Mouse (Mus musculus) CH12.LX (cell line): Measurements from ENCODE around the gene Dact3. TPM values are rescaled to one million over a fixed set of nuclear protein-coding genes. Genes with fewer than 3 reads are reported as not detected.
A peak's percentile ranks its signal among the peaks of the same experiment; 100 is the strongest.

Source experiments
- DNase-seq: peaks from one replicate; pipeline ENCODE4 v3.0.0-alpha.2; 2013; ENCODE audit errors: extremely low read depth
- H3K27ac ChIP-seq: 2 replicates; pipeline ENCODE4 v1.5.1; 2012; ENCODE audit warnings: low read depth, mild to moderate bottlenecking, control low read depth, moderate library complexity; ENCODE audit not compliant: insufficient read depth
- H3K27me3 ChIP-seq: replicated peaks from 2 replicates; pipeline ENCODE3; 2012; ENCODE audit warnings: inconsistent platforms
- H3K36me3 ChIP-seq, 2 experiments: replicated peaks in 1 of 2; 2 replicates each; pipeline versions ENCODE3 to v1.6.1; 2012; ENCODE audit warnings: inconsistent platforms in 1 of 2, low read length in 1 of 2, mild to moderate bottlenecking in 1 of 2, mixed read lengths in 1 of 2, moderate library complexity in 1 of 2; ENCODE audit not compliant: control insufficient read depth in 1 of 2, insufficient read depth in 1 of 2
- H3K4me1 ChIP-seq, 2 experiments: 2 replicates each; pipeline ENCODE4 v1.6.1; 2012; ENCODE audit warnings: inconsistent platforms in 1 of 2, moderate library complexity in 1 of 2; ENCODE audit not compliant: insufficient read depth in 2 of 2, control insufficient read depth in 1 of 2
- H3K4me2 ChIP-seq: 2 replicates; pipeline ENCODE4 v1.6.1; 2012; ENCODE audit warnings: low read depth, mild to moderate bottlenecking, control low read depth; ENCODE audit not compliant: poor library complexity, insufficient read depth, severe bottlenecking
- H3K4me3 ChIP-seq, 3 experiments: fragments of 150-350 bp in 1 of 3; sonication (generic) in 1 of 3; replicated peaks in 1 of 3; 2 replicates each; pipeline versions ENCODE3 to v1.5.1; 2011 to 2012; ENCODE audit warnings: low read depth in 2 of 3, low read length in 2 of 3, mild to moderate bottlenecking in 2 of 3, moderate library complexity in 2 of 3, control low read depth in 1 of 3, improper control_type of control experiment in 1 of 3, inconsistent platforms in 1 of 3, mixed read lengths in 1 of 3; ENCODE audit not compliant: poor library complexity in 1 of 3
- H3K79me2 ChIP-seq: replicated peaks from 2 replicates; pipeline ENCODE4 v1.6.1; 2012; ENCODE audit warnings: mild to moderate bottlenecking, moderate library complexity; ENCODE audit not compliant: control insufficient read depth, poor library complexity, insufficient read depth, severe bottlenecking; ENCODE audit errors: extremely low read depth
- H3K9ac ChIP-seq: 2 replicates; pipeline ENCODE4 v1.6.1; 2012; ENCODE audit warnings: low read depth, mild to moderate bottlenecking, control low read depth, moderate library complexity; ENCODE audit not compliant: insufficient read depth
- H3K9me3 ChIP-seq: replicated peaks from 2 replicates; pipeline ENCODE3; 2012; ENCODE audit warnings: low read length, inconsistent platforms, mixed read lengths
- CHD2 ChIP-seq: IDR thresholded peaks from 2 replicates; pipeline ENCODE4 v1.6.1; 2011; ENCODE audit warnings: low read length, improper control_type of control experiment
- MAZ ChIP-seq: IDR thresholded peaks from 2 replicates; pipeline ENCODE4 v1.6.1; 2012; ENCODE audit warnings: low read depth, mild to moderate bottlenecking, inconsistent platforms, low read length, improper control_type of control experiment, moderate library complexity
- MXI1 ChIP-seq: IDR thresholded peaks from 2 replicates; pipeline ENCODE4 v1.6.1; 2011; ENCODE audit warnings: mild to moderate bottlenecking, low read depth, low read length, improper control_type of control experiment
- MYC ChIP-seq: IDR thresholded peaks from 2 replicates; pipeline ENCODE4 v1.6.1; 2011; ENCODE audit warnings: low read depth, mild to moderate bottlenecking, improper control_type of control experiment, low read length
- TBP ChIP-seq: conservative IDR thresholded peaks from 2 replicates; pipeline ENCODE4 v1.6.1; 2011; ENCODE audit warnings: low read depth, low read length, improper control_type of control experiment
- USF1 ChIP-seq: IDR thresholded peaks from 2 replicates; pipeline ENCODE4 v1.6.1; 2014; ENCODE audit warnings: low read depth, mild to moderate bottlenecking, inconsistent platforms, low read length, improper control_type of control experiment
- USF2 ChIP-seq: conservative IDR thresholded peaks from 2 replicates; pipeline ENCODE4 v1.6.1; 2011; ENCODE audit warnings: low read depth, low read length, improper control_type of control experiment
- ZC3H11A ChIP-seq: IDR thresholded peaks from 2 replicates; pipeline ENCODE4 v1.6.1; 2012; ENCODE audit warnings: low read depth, mild to moderate bottlenecking, inconsistent platforms, low read length, improper control_type of control experiment
- ZKSCAN1 ChIP-seq: IDR thresholded peaks from 2 replicates; pipeline ENCODE4 v1.6.1; 2012; ENCODE audit warnings: low read depth, inconsistent platforms, low read length, improper control_type of control experiment, borderline replicate concordance
- dilution Hi-C: fragments of 300-500 bp; cut with MboI; formaldehyde crosslinking; loops from 2 replicates; pipeline ENCODE4 v1.14.3; 2020; ENCODE audit warnings: low sequenced_read_pairs; ENCODE audit not compliant: extremely low pct_unique_long_range_greater_than_20kb, extremely low pct_ligation_motif_present
- in situ Hi-C: fragments of 300-500 bp; cut with MboI; formaldehyde crosslinking; loops from 3 replicates; pipeline ENCODE4 v1.14.3; 2019; ENCODE audit warnings: low sequenced_read_pairs, low pct_ligation_motif_present, low pct_unique_long_range_greater_than_20kb, mixed read lengths
- polyA plus RNA-seq: library from polyadenylated mRNA; unstranded; fragments of >175 nt; gene quantifications from 2 replicates; pipeline ENCODE4 v1.2.1, GENCODE M21; 2012; ENCODE audit warnings: low read depth; ENCODE audit not compliant: insufficient read length
- total RNA-seq, 2 experiments: library from RNA; depleted of rRNA; stranded (reverse); fragments of 300-350 nt in 1 of 2; fragments of >200 nt in 1 of 2; gene quantifications; 2 replicates each; pipeline ENCODE4 v1.2.3; 2012 to 2014

Dact3 gene
- total and polyA plus RNA-seq, 3 experiments = 3.5 to 12.0 (median 5.1) TPM

DNA sequence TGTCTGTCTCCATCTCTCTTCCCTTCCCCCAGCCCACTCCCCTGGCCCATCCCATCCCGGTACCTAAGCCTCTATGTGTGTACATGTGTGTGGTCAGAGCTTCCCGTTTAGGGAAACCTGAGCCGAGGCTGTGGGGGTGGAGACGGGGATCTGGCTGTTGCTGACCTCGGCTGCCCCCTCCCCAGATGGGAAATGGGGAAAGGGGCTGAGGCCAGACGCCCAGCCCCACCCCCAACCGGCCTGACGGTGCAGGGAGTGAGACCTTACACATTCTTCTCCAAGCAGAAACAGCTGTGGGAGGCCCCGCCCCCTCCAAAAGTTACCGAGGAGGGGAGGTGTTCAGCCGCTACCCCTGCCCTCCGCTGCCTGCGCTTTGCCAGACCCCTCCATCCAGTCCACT, 1.5 kb downstream of the Dact3 start:
- TF ChIP-seq ZKSCAN1 = no peak
- TF ChIP-seq MYC = no peak
- no peak for TF ChIP-seq MAZ
- no peak for TF ChIP-seq MXI1
- no peak for TF ChIP-seq ZC3H11A
- no peak for TF ChIP-seq USF1
- TF ChIP-seq USF2 = no peak
- peaks cover 6 to 39% of the 10 kb centered on the region in 2 experiments for H3K4me1 ChIP-seq
- in situ Hi-C loops (no loop called here), dilution Hi-C loops (no loop called here)
- no peak for DNase-seq
- H3K79me2 ChIP-seq = no peaks in the 10 kb centered on the region
- H3K9me3 ChIP-seq = no peaks in the 10 kb centered on the region
- no peaks in the 10 kb centered on the region for H3K27me3 ChIP-seq
- H3K36me3 ChIP-seq = peaks cover 3 to 38% of the 10 kb centered on the region in 2 experiments
- H3K27ac ChIP-seq = no peak overlapping the region
- peak overlapping the region; percentile 52 for H3K4me2 ChIP-seq
- H3K9ac ChIP-seq = peak overlapping the region; percentile 20
- H3K4me3 ChIP-seq = peak overlapping the region; percentile 10 to 72 (median 55)

DNA sequence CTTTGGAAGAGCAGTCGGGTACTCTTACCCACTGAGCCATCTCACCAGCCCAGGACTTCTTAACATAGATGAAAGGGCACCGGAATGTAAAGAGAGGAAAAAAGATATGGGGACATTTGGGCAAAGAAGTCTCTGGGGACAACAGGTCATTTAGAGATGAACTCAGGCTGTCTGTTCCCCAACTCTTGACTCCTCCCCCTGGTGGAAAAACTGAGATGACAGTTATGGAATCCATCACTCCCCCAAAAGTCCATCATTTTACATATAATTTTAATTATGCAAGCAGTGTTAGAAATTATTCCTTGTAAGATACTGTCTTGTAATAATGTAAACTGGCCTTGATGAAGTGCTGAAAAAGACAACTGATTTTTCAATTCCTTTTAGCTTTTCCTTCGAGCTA, 2.6 kb downstream of the Dact3 start:
- Histone ChIP-seq H3K4me1 (peaks cover 6 to 39% of the 10 kb centered on the region in 2 experiments), H3K79me2 (no peaks in the 10 kb centered on the region), H3K4me3 (no peak overlapping the region), H3K9me3 (no peaks in the 10 kb centered on the region), H3K4me2 (no peak overlapping the region), H3K36me3 (peaks cover 0 to 36% of the 10 kb centered on the region in 2 experiments), H3K27ac (no peak overlapping the region), H3K9ac (no peak overlapping the region), H3K27me3 (no peaks in the 10 kb centered on the region)
- dilution Hi-C loops (no loop called here), in situ Hi-C loops (no loop called here)
- TF ChIP-seq TBP = no peak
- TF ChIP-seq ZC3H11A = no peak
- TF ChIP-seq ZKSCAN1 = no peak
- no peak for DNase-seq

DNA sequence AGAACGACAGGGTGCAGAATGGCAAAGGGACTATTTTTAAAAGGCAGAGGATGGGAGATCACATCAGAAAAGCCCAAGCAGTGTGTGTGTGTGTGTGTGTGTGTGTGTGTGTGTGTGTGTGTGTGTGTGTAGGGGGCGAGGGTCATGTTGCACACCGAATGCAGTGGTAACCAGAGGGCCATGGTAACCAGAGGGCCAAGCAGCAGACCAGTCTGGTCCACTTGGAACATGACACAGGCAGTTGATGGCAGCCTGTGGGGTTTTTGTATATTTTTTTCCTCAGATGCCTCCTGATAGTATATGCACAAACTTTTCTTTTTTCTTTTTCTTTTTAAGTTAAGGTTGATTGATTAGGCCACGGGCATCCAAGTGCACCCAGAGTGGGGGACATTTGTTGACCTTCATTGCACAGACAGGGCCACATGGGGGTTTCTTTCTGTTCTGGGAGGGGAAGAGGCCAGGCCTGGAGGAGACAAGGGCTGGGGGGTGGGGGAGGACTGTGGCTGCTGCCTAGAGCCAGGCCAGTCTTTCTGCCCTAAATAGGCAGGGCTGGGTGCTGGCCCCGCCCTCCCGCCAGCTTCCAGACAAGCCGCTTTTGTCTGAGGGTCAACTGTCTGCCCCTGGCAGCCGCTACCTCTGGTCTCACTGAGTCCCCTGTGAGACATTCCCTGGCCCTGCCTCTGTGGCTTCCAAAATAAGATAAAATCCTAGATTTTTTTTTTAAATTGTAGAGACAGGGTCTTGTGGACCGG, 4.9 kb downstream of the Dact3 start:
- H3K36me3 ChIP-seq = peaks cover 2 to 50% of the 10 kb centered on the region in 2 experiments
- TF ChIP-seq CHD2 = no peak
- TF ChIP-seq, all 38 proteins: peak for 0
- no peak overlapping the region for H3K4me3 ChIP-seq
- no peak for DNase-seq
- dilution Hi-C loops = no loop called here
- H3K9ac ChIP-seq = no peak overlapping the region
- peaks cover 6 to 39% of the 10 kb centered on the region in 2 experiments for H3K4me1 ChIP-seq
- H3K4me2 ChIP-seq = no peak overlapping the region
- peaks cover 9% of the 10 kb centered on the region for H3K9me3 ChIP-seq
- H3K27ac ChIP-seq = no peak overlapping the region
- H3K27me3 ChIP-seq = no peaks in the 10 kb centered on the region
- in situ Hi-C loops = no loop called here
- H3K79me2 ChIP-seq = no peaks in the 10 kb centered on the region
